In the genomic region with DNA sequence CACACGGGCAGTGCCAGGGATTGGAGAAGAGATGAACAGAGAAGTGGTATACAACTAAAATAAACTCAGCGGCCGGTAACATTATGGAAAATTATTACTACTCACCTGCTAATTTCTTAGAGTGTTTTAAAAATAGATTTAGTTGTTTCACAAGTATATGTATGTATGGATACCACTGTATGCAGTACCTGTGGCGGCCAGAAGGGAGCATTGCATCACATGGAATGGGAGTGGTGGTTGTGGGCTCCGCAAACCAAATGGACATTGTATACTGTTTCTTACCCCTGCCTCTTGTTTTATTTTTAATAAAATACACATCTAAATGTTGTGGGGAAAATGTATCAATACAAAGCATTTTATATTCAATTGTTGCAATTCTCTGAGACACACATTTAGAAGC, we compare ENCODE assay signal across 11 mouse cellular contexts.
A peak's percentile ranks its signal among the peaks of the same experiment; 100 is the strongest.
DNase-seq lines count a peak whose midpoint lies in the region; ATAC-seq and TF ChIP-seq lines count a peak whose summit lies in the region.
"Had no signal": no experiment of that assay in that cellular context is flagged by ENCODE, and none has a peak within 500 bp of the region (broad histone marks: within the 10 kb centered on the region; RNA-seq: fewer than 3 reads in every experiment).

No protein-coding gene starts in this region.

- H3K27ac ChIP-seq in hindbrain, embryonic 11.5 days (ENCODE audit: low read depth, low read length), result no peak overlapping the region
- H3K27ac ChIP-seq in hindbrain, embryonic 12.5 days, result no peak overlapping the region
- H3K27ac ChIP-seq in midbrain, embryonic 14.5 days (replicated peaks; ENCODE audit: low read depth, low read length), result no peak overlapping the region
- no peak overlapping the region for H3K27ac ChIP-seq in midbrain, embryonic 16.5 days (ENCODE audit: low read length)
- no peak overlapping the region for H3K27ac ChIP-seq in cortical plate, adult 2 months (ENCODE audit: insufficient read depth, low read length)
- H3K27ac ChIP-seq in stomach, postnatal 0 days (replicated peaks), result no peak overlapping the region
- H3K27ac ChIP-seq: kidney, embryonic 15.5 days; limb, embryonic 15.5 days had no signal

- H3K36me3 ChIP-seq in hindbrain, embryonic 11.5 days (ENCODE audit: control insufficient read depth, insufficient read depth, low read length), result no peaks in the 10 kb centered on the region
- no peaks in the 10 kb centered on the region for H3K36me3 ChIP-seq in hindbrain, embryonic 12.5 days
- no peaks in the 10 kb centered on the region for H3K36me3 ChIP-seq in midbrain, embryonic 14.5 days (ENCODE audit: control insufficient read depth, insufficient read depth, low read length)
- H3K36me3 ChIP-seq in midbrain, embryonic 16.5 days (ENCODE audit: control insufficient read depth, insufficient read depth, low read length), result no peaks in the 10 kb centered on the region
- no peaks in the 10 kb centered on the region for H3K36me3 ChIP-seq in stomach, postnatal 0 days (ENCODE audit: control insufficient read depth, insufficient read depth, low read length)
- H3K36me3 ChIP-seq: heart, embryonic 12.5 days; kidney, embryonic 15.5 days; limb, embryonic 15.5 days had no signal

- H3K9me3 ChIP-seq in hindbrain, embryonic 11.5 days (ENCODE audit: control insufficient read depth, low read length), result no peaks in the 10 kb centered on the region
- no peaks in the 10 kb centered on the region for H3K9me3 ChIP-seq in hindbrain, embryonic 12.5 days (replicated peaks)
- no peaks in the 10 kb centered on the region for H3K9me3 ChIP-seq in midbrain, embryonic 14.5 days (ENCODE audit: control insufficient read depth, low read length)
- no peaks in the 10 kb centered on the region for H3K9me3 ChIP-seq in midbrain, embryonic 16.5 days (replicated peaks; ENCODE audit: control insufficient read depth, low read length, poor library complexity, severe bottlenecking)
- H3K9me3 ChIP-seq in stomach, postnatal 0 days (ENCODE audit: control insufficient read depth, low read length), result no peaks in the 10 kb centered on the region
- H3K9me3 ChIP-seq: heart, embryonic 12.5 days; kidney, embryonic 15.5 days; limb, embryonic 15.5 days had no signal

- H3K4me1 ChIP-seq in hindbrain, embryonic 11.5 days (replicated peaks; ENCODE audit: control insufficient read depth, insufficient read depth, low read length), result no peaks in the 10 kb centered on the region
- H3K4me1 ChIP-seq in hindbrain, embryonic 12.5 days, result no peaks in the 10 kb centered on the region
- H3K4me1 ChIP-seq in midbrain, embryonic 14.5 days (ENCODE audit: control insufficient read depth, insufficient read depth, low read length), result no peaks in the 10 kb centered on the region
- no peaks in the 10 kb centered on the region for H3K4me1 ChIP-seq in midbrain, embryonic 16.5 days (ENCODE audit: control insufficient read depth, insufficient read depth, low read length)
- no peaks in the 10 kb centered on the region for H3K4me1 ChIP-seq in cortical plate, adult 2 months (ENCODE audit: control insufficient read depth, insufficient read depth, low read length)
- H3K4me1 ChIP-seq in stomach, postnatal 0 days (replicated peaks; ENCODE audit: control insufficient read depth, insufficient read depth), result no peaks in the 10 kb centered on the region
- H3K4me1 ChIP-seq: heart, embryonic 12.5 days; kidney, embryonic 15.5 days had no signal

- 67% methylated on average over 5 of the region's 5 CpGs for WGBS in hindbrain, embryonic 11.5 days
- 73% methylated on average over 5 of the region's 5 CpGs for WGBS in hindbrain, embryonic 12.5 days
- 75% methylated on average over 5 of the region's 5 CpGs for WGBS in midbrain, embryonic 14.5 days
- 72% methylated on average over 5 of the region's 5 CpGs for WGBS in midbrain, embryonic 16.5 days
- 77% methylated on average over 5 of the region's 5 CpGs for WGBS in stomach, postnatal 0 days

- no peak overlapping the region for H3K9ac ChIP-seq in hindbrain, embryonic 11.5 days (ENCODE audit: low read depth, low read length)
- no peak overlapping the region for H3K9ac ChIP-seq in hindbrain, embryonic 12.5 days
- H3K9ac ChIP-seq in midbrain, embryonic 14.5 days (replicated peaks; ENCODE audit: low read length), result no peak overlapping the region
- H3K9ac ChIP-seq in midbrain, embryonic 16.5 days (ENCODE audit: low read depth, low read length), result no peak overlapping the region
- H3K9ac ChIP-seq in stomach, postnatal 0 days (ENCODE audit: low read length), result no peak overlapping the region
- H3K9ac ChIP-seq: heart, embryonic 12.5 days; kidney, embryonic 15.5 days; limb, embryonic 15.5 days had no signal

- 0 out of 2 replicates have a peak, but pooled peaks have one; percentile 16 for TF ChIP-seq CTCF in cortical plate, adult 2 months (IDR thresholded peaks at IDR 0.05; ENCODE audit: extremely low read depth, insufficient read depth, low read length)
- TF ChIP-seq CTCF in stomach, postnatal 0 days (IDR thresholded peaks at IDR 0.05; ENCODE audit: low read depth), result peak; percentile 69

- H3K4me2 ChIP-seq in hindbrain, embryonic 11.5 days (replicated peaks; ENCODE audit: low read depth, low read length), result no peak overlapping the region
- H3K4me2 ChIP-seq in hindbrain, embryonic 12.5 days (replicated peaks), result no peak overlapping the region
- H3K4me2 ChIP-seq in midbrain, embryonic 14.5 days (ENCODE audit: low read length), result no peak overlapping the region
- H3K4me2 ChIP-seq in midbrain, embryonic 16.5 days (ENCODE audit: low read length), result no peak overlapping the region
- H3K4me2 ChIP-seq in stomach, postnatal 0 days (replicated peaks; ENCODE audit: low read depth), result no peak overlapping the region
- H3K4me2 ChIP-seq: heart, embryonic 12.5 days; kidney, embryonic 15.5 days; limb, embryonic 15.5 days had no signal

- peak; percentile 46 for DNase-seq in hindbrain, embryonic 11.5 days (ENCODE audit: low spot score)
- DNase-seq in midbrain, embryonic 14.5 days, result peak; percentile 53
- no peak for DNase-seq in stomach, postnatal 0 days (ENCODE audit: low spot score)
- no peak for DNase-seq in urinary bladder, postnatal 4 days (ENCODE audit: low spot score in 2 of 2)

- H3K4me3 ChIP-seq in hindbrain, embryonic 11.5 days (ENCODE audit: low read depth, low read length), result no peak overlapping the region
- H3K4me3 ChIP-seq in hindbrain, embryonic 12.5 days, result no peak overlapping the region
- H3K4me3 ChIP-seq in midbrain, embryonic 14.5 days (replicated peaks; ENCODE audit: low read depth, low read length), result no peak overlapping the region
- no peak overlapping the region for H3K4me3 ChIP-seq in midbrain, embryonic 16.5 days (ENCODE audit: low read depth, low read length)
- no peak overlapping the region for H3K4me3 ChIP-seq in cortical plate, adult 2 months (ENCODE audit: insufficient read depth, low read length)
- H3K4me3 ChIP-seq in stomach, postnatal 0 days (ENCODE audit: low read depth, low read length), result no peak overlapping the region
- H3K4me3 ChIP-seq: heart, embryonic 12.5 days; kidney, embryonic 15.5 days; limb, embryonic 15.5 days; myocyte had no signal

- no peak for TF ChIP-seq POLR2A in cortical plate, adult 2 months (IDR thresholded peaks at IDR 0.05; ENCODE audit: extremely low read depth, insufficient read depth, low read length)

- H3K27me3 ChIP-seq in hindbrain, embryonic 11.5 days (ENCODE audit: control insufficient read depth, insufficient read depth, low read length), result no peaks in the 10 kb centered on the region
- H3K27me3 ChIP-seq in hindbrain, embryonic 12.5 days, result no peaks in the 10 kb centered on the region
- no peaks in the 10 kb centered on the region for H3K27me3 ChIP-seq in midbrain, embryonic 14.5 days (ENCODE audit: control insufficient read depth, insufficient read depth, low read length)
- no peaks in the 10 kb centered on the region for H3K27me3 ChIP-seq in midbrain, embryonic 16.5 days (ENCODE audit: control insufficient read depth, insufficient read depth, low read depth, low read length)
- H3K27me3 ChIP-seq in stomach, postnatal 0 days (ENCODE audit: control insufficient read depth, insufficient read depth, low read length), result no peaks in the 10 kb centered on the region
- H3K27me3 ChIP-seq: heart, embryonic 12.5 days; kidney, embryonic 15.5 days; limb, embryonic 15.5 days had no signal

- TF ChIP-seq EP300 in stomach, postnatal 0 days (optimal IDR thresholded peaks at IDR 0.05), result no peak

- ATAC-seq in hindbrain, embryonic 11.5 days (ENCODE audit: low FRiP score), result no peak
- ATAC-seq in hindbrain, embryonic 12.5 days (ENCODE audit: low FRiP score), result no peak
- ATAC-seq in midbrain, embryonic 14.5 days (ENCODE audit: low FRiP score, low TSS enrichment), result no peak
- ATAC-seq in midbrain, embryonic 16.5 days, result no peak
- no peak for ATAC-seq in stomach, postnatal 0 days (ENCODE audit: low FRiP score, low TSS enrichment)

Comparison
In these comparisons a context has a peak if more than half of its experiments do, and no peak if none do; other contexts are left out.
1. DNase-seq: peak in hindbrain, embryonic 11.5 days (single experiment) and midbrain, embryonic 14.5 days (single experiment); none in stomach, postnatal 0 days (single experiment) and urinary bladder, postnatal 4 days (0 of 2).